Mouse (Mus musculus) olfactory bulb, adult 2 months (tissue): ENCODE results near the gene Ifnl3. TPM values are rescaled to one million over a fixed set of nuclear protein-coding genes. Genes with fewer than 3 reads are reported as not detected.

Experiments
- H3K27ac ChIP-seq: fragments of 200-500 bp; 2 replicates; pipeline ENCODE4 v1.5.1; 2012; ENCODE audit warnings: low read depth, low read length; ENCODE audit not compliant: insufficient read depth
- H3K4me1 ChIP-seq: fragments of 200-500 bp; 2 replicates; pipeline ENCODE4 v1.6.1; 2012; ENCODE audit warnings: low read length; ENCODE audit not compliant: control insufficient read depth, insufficient read depth
- H3K4me3 ChIP-seq: fragments of 200-500 bp; 2 replicates; pipeline ENCODE4 v1.5.1; 2012; ENCODE audit warnings: mild to moderate bottlenecking, low read depth, low read length, moderate library complexity; ENCODE audit not compliant: insufficient read depth
- CTCF ChIP-seq: fragments of 200-500 bp; IDR thresholded peaks from 2 replicates; pipeline ENCODE4 v1.5.1; 2012; ENCODE audit warnings: low read depth, mild to moderate bottlenecking, low read length, moderate library complexity; ENCODE audit not compliant: insufficient read depth
- POLR2A ChIP-seq: fragments of 200-500 bp; IDR thresholded peaks from 2 replicates; pipeline ENCODE4 v1.6.1; 2012; ENCODE audit warnings: mild to moderate bottlenecking, low read depth, low read length, moderate library complexity; ENCODE audit not compliant: insufficient read depth
- WGBS: fragments of 180-500 bp; shearing (Covaris S2); methylation state at CpG from one replicate; pipeline ENCODE4 v1.1.7; 2018; 5-methylcytosine and 5-hydroxymethylcytosine counted together
- polyA plus RNA-seq: library from polyadenylated mRNA; stranded (reverse); fragments of >200 nt; gene quantifications from 2 replicates; pipeline ENCODE4 v1.2.4, GENCODE M21; 2012; ENCODE audit warnings: low replicate concordance; ENCODE audit not compliant: missing spikeins, insufficient read depth, insufficient read length

Gene Ifnl3
- polyA plus RNA-seq, 1 experiment, result not detected

GRCm38 (mm10) chr7:28570982-28571682, 48.5 kb downstream of the Ifnl3 start:
- WGBS, result 47% methylated on average over 5 of the region's 5 CpGs
- no peak for TF ChIP-seq POLR2A
- TF ChIP-seq CTCF, result no peak
- Histone ChIP-seq H3K27ac (no peak overlapping the region), H3K4me3 (no peak overlapping the region), H3K4me1 (peaks cover 40% of the 10 kb centered on the region)

DNA sequence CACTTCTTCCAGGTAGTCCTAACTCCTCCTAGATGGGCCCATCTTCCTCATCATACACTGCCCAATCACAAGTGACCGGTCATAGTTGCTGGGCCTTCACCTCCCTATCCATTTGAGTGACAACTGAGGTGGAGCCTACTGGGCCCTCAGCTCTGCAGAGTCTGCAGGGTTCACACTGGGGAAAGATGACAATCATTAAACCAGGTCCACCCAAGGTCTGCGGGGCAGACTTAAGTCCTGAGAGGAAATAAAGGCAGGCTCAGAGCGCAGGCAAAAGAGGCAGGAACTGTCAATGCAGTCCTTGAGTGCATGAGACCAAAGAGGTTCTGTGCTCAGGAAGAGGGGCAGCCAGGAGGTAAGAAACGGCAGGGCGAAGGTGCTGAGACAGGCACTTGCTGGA, 50.1 kb downstream of the Ifnl3 start:
- Histone ChIP-seq H3K27ac (no peak overlapping the region), H3K4me3 (no peak overlapping the region), H3K4me1 (peaks cover 40% of the 10 kb centered on the region)
- no peak for TF ChIP-seq CTCF
- WGBS, result 94% methylated on average over 5 of the region's 5 CpGs

- TF ChIP-seq POLR2A (no peak), CTCF (no peak)
- no peak overlapping the region for H3K4me3 ChIP-seq
- H3K27ac ChIP-seq, result no peak overlapping the region
- 94% methylated on average over 3 of the region's 3 CpGs for WGBS
- peaks cover 38% of the 10 kb centered on the region for H3K4me1 ChIP-seq
These were observed 50.6 kb downstream of the Ifnl3 start for GRCm38 (mm10) chr7:28573236-28573635.

Other genes starting within 250 kb of the Ifnl3 start
- not detected in 2 replicates for gene Eid2b, start 245.1 kb upstream of the Ifnl3 start, polyA plus RNA-seq
- not detected in 2 replicates for gene Selenov, start 231.7 kb upstream of the Ifnl3 start, polyA plus RNA-seq
- not detected in 2 replicates for gene Dll3, start 220.6 kb upstream of the Ifnl3 start, polyA plus RNA-seq
- not detected in 2 replicates for gene Timm50, start 210.8 kb upstream of the Ifnl3 start, polyA plus RNA-seq
- gene Supt5, start 184.1 kb upstream of the Ifnl3 start, polyA plus RNA-seq, result not detected in 2 replicates
- gene Rps16, start 172.2 kb upstream of the Ifnl3 start, polyA plus RNA-seq, result 767 TPM in 1 of 2 replicates, not detected in the other
- gene Plekhg2, start 150.2 kb upstream of the Ifnl3 start, polyA plus RNA-seq, result not detected in 2 replicates
- gene Zfp36, start 142.6 kb upstream of the Ifnl3 start, polyA plus RNA-seq, result not detected in 2 replicates
- gene Med29, start 130.1 kb upstream of the Ifnl3 start, polyA plus RNA-seq, result not detected in 2 replicates
- gene Paf1, start 129.9 kb upstream of the Ifnl3 start, polyA plus RNA-seq, result 1,326 TPM in 1 of 2 replicates, not detected in the other
- not detected in 2 replicates for gene Gmfg, start 85.4 kb upstream of the Ifnl3 start, polyA plus RNA-seq
- gene Lrfn1, start 70.9 kb upstream of the Ifnl3 start, polyA plus RNA-seq, result not detected in 2 replicates
- gene Ifnl2, start 12.4 kb upstream of the Ifnl3 start, polyA plus RNA-seq, result not detected in 2 replicates
- gene Sycn, start 18.0 kb downstream of the Ifnl3 start, polyA plus RNA-seq, result not detected in 2 replicates
- gene Nccrp1, start 24.4 kb downstream of the Ifnl3 start, polyA plus RNA-seq, result not detected in 2 replicates
- not detected in 2 replicates for gene Samd4b, start 75.3 kb downstream of the Ifnl3 start, polyA plus RNA-seq
- not detected in 2 replicates for gene Pak4, start 75.3 kb downstream of the Ifnl3 start, polyA plus RNA-seq
- gene Acp7, start 108.5 kb downstream of the Ifnl3 start, polyA plus RNA-seq, result not detected in 2 replicates
- gene Fbxo27, start 170.0 kb downstream of the Ifnl3 start, polyA plus RNA-seq, result not detected in 2 replicates
- not detected in 2 replicates for gene Fbxo17, start 194.0 kb downstream of the Ifnl3 start, polyA plus RNA-seq
- gene Mrps12, start 219.0 kb downstream of the Ifnl3 start, polyA plus RNA-seq, result not detected in 2 replicates
- not detected in 2 replicates for gene Sars2, start 219.2 kb downstream of the Ifnl3 start, polyA plus RNA-seq
- gene Ccer2, start 233.3 kb downstream of the Ifnl3 start, polyA plus RNA-seq, result not detected in 2 replicates
- gene Sirt2, start 243.9 kb downstream of the Ifnl3 start, polyA plus RNA-seq, result not detected in 2 replicates
- gene Nfkbib, start 244.7 kb downstream of the Ifnl3 start, polyA plus RNA-seq, result not detected in 2 replicates